Mouse (Mus musculus) stomach, embryonic 16.5 days (tissue): ENCODE measurements around the gene Mab21l3. TPM values are rescaled to one million over a fixed set of nuclear protein-coding genes. Genes with fewer than 3 reads are reported as not detected.

Experiments used
- ATAC-seq: fragments of 200-750 bp; cut with Nextera tagmentation; 2 replicates; pipeline ENCODE4 v1.8.0; 2017; ENCODE audit warnings: moderate number of reproducible peaks, moderate TSS enrichment; ENCODE audit not compliant: insufficient read depth, low FRiP score
- H3K27ac ChIP-seq: fragments of 300-500 bp; sonication (generic); 2 replicates; pipeline ENCODE4 v1.5.1; 2014; ENCODE audit warnings: low read length
- H3K27me3 ChIP-seq: fragments of 300-500 bp; sonication (generic); 2 replicates; pipeline ENCODE4 v1.6.1; 2014; ENCODE audit warnings: low read length, control low read depth, mixed read lengths; ENCODE audit not compliant: control insufficient read depth, insufficient read depth
- H3K36me3 ChIP-seq: fragments of 300-500 bp; sonication (generic); 2 replicates; pipeline ENCODE4 v1.6.1; 2014; ENCODE audit warnings: low read length; ENCODE audit not compliant: control insufficient read depth, insufficient read depth
- H3K4me1 ChIP-seq: fragments of 300-500 bp; sonication (generic); 2 replicates; pipeline ENCODE4 v1.6.1; 2014; ENCODE audit warnings: low read length, control low read depth, mixed read lengths; ENCODE audit not compliant: control insufficient read depth, insufficient read depth
- H3K4me2 ChIP-seq: fragments of 300-500 bp; sonication (generic); 2 replicates; pipeline ENCODE4 v1.6.1; 2014; ENCODE audit warnings: low read depth, low read length, mixed read lengths
- H3K4me3 ChIP-seq: fragments of 300-500 bp; sonication (generic); replicated peaks from 2 replicates; pipeline ENCODE4 v1.5.1; 2014; ENCODE audit warnings: mild to moderate bottlenecking, low read length
- H3K9ac ChIP-seq: fragments of 300-500 bp; sonication (generic); 2 replicates; pipeline ENCODE4 v1.6.1; 2014; ENCODE audit warnings: low read length
- H3K9me3 ChIP-seq: fragments of 300-500 bp; sonication (generic); replicated peaks from 2 replicates; pipeline ENCODE4 v1.6.1; 2016; ENCODE audit warnings: low read length, control low read depth; ENCODE audit not compliant: control insufficient read depth
- WGBS: fragments of 180-500 bp; shearing (Covaris S2); extraction: QIAGEN DNeasy Blood & Tissue Kit; methylation state at CpG from one replicate; pipeline ENCODE4 v1.1.7; 2014; 5-methylcytosine and 5-hydroxymethylcytosine counted together
- polyA plus RNA-seq: library from polyadenylated mRNA; unstranded; fragments of >200 nt; fragmentation: Nextera tagmentation; extraction: Ambion mirVana; gene quantifications from 2 replicates; pipeline ENCODE4 v1.2.1, GENCODE M21; 2015

Mab21l3 gene
- polyA plus RNA-seq, 1 experiment from 2014 or later = 3.1 TPM

GRCm38 (mm10) chr3:101854075-101854474 lies 5.3 kb upstream of the Mab21l3 start:
- no peaks in the 10 kb centered on the region for H3K36me3 ChIP-seq
- H3K4me1 ChIP-seq = no peaks in the 10 kb centered on the region
- no peak overlapping the region for H3K4me3 ChIP-seq
- H3K9me3 ChIP-seq = no peaks in the 10 kb centered on the region
- H3K27ac ChIP-seq = no peak overlapping the region
- WGBS = 74% methylated on average over 1 of the region's 1 CpGs
- H3K9ac ChIP-seq = no peak overlapping the region
- H3K27me3 ChIP-seq = no peaks in the 10 kb centered on the region
- no peak overlapping the region for H3K4me2 ChIP-seq
- no peak for ATAC-seq

DNA sequence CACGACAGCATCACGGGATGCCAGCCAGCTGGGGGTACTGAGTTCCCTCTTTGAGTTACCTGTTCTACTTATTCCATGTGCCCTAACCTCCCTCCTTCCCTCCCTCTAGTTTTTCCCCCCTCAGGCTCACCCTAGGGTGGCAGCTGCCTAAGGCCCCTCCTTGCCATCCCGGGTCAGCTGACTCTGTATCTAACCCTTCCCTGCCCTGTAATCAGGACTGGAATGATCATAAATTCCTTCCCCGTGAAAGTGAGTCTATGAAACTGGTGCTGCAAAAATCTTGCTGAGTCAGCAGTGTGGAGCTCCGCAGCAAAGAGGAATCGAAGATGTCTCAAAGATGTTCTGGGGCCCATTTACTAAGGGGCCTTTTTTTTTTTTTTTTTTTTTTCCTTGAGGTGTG lies 2.6 kb upstream of the Mab21l3 start:
- no peak overlapping the region for H3K27ac ChIP-seq
- H3K4me2 ChIP-seq = no peak overlapping the region

GRCm38 (mm10) chr3:101846096-101846495 lies 2.7 kb downstream of the Mab21l3 start:
- no peak overlapping the region for H3K9ac ChIP-seq
- H3K4me3 ChIP-seq = no peak overlapping the region
- H3K36me3 ChIP-seq = no peaks in the 10 kb centered on the region
- no peaks in the 10 kb centered on the region for H3K9me3 ChIP-seq
- no peak for ATAC-seq
- 37% methylated on average over 4 of the region's 4 CpGs for WGBS
- no peaks in the 10 kb centered on the region for H3K27me3 ChIP-seq
- no peak overlapping the region for H3K27ac ChIP-seq
- H3K4me1 ChIP-seq = no peaks in the 10 kb centered on the region
- H3K4me2 ChIP-seq = no peak overlapping the region

More for the DNA sequence above, 2.6 kb upstream of the Mab21l3 start:
- no peaks in the 10 kb centered on the region for H3K9me3 ChIP-seq
- no peak for ATAC-seq
- WGBS = 68% methylated on average over 6 of the region's 6 CpGs
- no peaks in the 10 kb centered on the region for H3K36me3 ChIP-seq
- no peak overlapping the region for H3K9ac ChIP-seq
- no peaks in the 10 kb centered on the region for H3K4me1 ChIP-seq
- H3K4me3 ChIP-seq = no peak overlapping the region
- H3K27me3 ChIP-seq = no peaks in the 10 kb centered on the region

GRCm38 (mm10) chr3:101842372-101843094 lies 6.2 kb downstream of the Mab21l3 start:
- Histone ChIP-seq H3K9me3 (no peaks in the 10 kb centered on the region), H3K4me1 (no peaks in the 10 kb centered on the region), H3K27ac (no peak overlapping the region), H3K36me3 (no peaks in the 10 kb centered on the region), H3K4me3 (no peak overlapping the region), H3K9ac (no peak overlapping the region), H3K27me3 (no peaks in the 10 kb centered on the region), H3K4me2 (no peak overlapping the region)
- ATAC-seq = no peak
- WGBS = 59% methylated on average over 7 of the region's 7 CpGs

DNA sequence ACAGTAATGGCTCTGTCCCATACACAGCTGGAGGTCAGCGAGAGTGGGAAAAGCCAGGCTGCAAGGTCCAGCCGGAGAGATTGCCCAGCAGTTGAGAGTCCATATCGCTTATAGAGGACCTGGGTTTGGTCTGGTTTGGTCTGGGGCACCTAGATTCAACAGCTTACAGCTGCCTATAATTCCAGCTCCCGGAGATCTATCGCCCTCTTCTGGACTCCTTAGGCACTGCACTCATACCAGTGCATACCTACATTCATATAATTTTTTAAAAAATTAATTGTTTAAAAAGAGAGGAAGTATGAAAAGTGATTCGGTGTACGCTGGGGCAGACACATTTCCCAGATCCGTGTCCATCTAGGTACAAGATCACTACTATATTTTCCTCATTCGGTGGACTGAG lies 9.4 kb downstream of the Mab21l3 start:
- no peak overlapping the region for H3K4me2 ChIP-seq
- ATAC-seq = no peak
- 83% methylated on average over 9 of the region's 9 CpGs for WGBS
- no peaks in the 10 kb centered on the region for H3K27me3 ChIP-seq
- H3K4me1 ChIP-seq = peaks cover 13% of the 10 kb centered on the region; the same call in 1 of the 2 replicates
- H3K9me3 ChIP-seq = no peaks in the 10 kb centered on the region
- no peak overlapping the region for H3K27ac ChIP-seq
- H3K9ac ChIP-seq = no peak overlapping the region
- no peak overlapping the region for H3K4me3 ChIP-seq
- H3K36me3 ChIP-seq = no peaks in the 10 kb centered on the region

GRCm38 (mm10) chr3:101836971-101837370 lies 11.8 kb downstream of the Mab21l3 start:
- H3K4me1 ChIP-seq = peaks cover 17% of the 10 kb centered on the region
- no peak for ATAC-seq
- 69% methylated on average over 3 of the region's 3 CpGs for WGBS
- no peaks in the 10 kb centered on the region for H3K9me3 ChIP-seq
- H3K4me2 ChIP-seq = no peak overlapping the region
- peak overlapping the region; percentile 57; the same call in 1 of the 2 replicates for H3K27ac ChIP-seq
- no peaks in the 10 kb centered on the region for H3K27me3 ChIP-seq
- no peak overlapping the region for H3K4me3 ChIP-seq
- H3K36me3 ChIP-seq = no peaks in the 10 kb centered on the region
- H3K9ac ChIP-seq = no peak overlapping the region

DNA sequence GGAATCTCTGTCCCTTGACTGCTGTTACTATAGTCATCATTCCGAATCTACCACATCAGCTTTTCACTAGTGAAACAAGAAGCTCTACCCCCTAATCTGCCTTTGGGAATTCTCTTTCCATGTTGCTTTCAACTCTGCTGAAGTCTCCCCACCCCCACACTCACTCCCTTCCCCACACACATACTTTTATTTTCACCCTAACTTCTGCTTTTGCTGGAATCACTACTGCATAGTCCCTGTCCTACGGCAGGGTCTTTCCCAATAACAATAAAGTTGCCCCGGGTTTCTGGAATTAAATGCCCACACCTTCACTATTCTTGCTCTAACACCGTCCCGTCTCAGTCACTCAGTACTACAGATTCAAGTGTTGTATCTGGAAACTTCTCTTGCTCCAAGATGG lies 12.2 kb downstream of the Mab21l3 start:
- ATAC-seq = no peak
- Histone ChIP-seq H3K27me3 (no peaks in the 10 kb centered on the region), H3K9ac (peak overlapping the region; percentile 24), H3K4me2 (peak overlapping the region; percentile 53), H3K4me3 (peak overlapping the region; percentile 34), H3K9me3 (no peaks in the 10 kb centered on the region), H3K27ac (peak overlapping the region; percentile 57), H3K4me1 (peaks cover 21% of the 10 kb centered on the region), H3K36me3 (no peaks in the 10 kb centered on the region)
- WGBS = 74% methylated on average over 5 of the region's 5 CpGs

DNA sequence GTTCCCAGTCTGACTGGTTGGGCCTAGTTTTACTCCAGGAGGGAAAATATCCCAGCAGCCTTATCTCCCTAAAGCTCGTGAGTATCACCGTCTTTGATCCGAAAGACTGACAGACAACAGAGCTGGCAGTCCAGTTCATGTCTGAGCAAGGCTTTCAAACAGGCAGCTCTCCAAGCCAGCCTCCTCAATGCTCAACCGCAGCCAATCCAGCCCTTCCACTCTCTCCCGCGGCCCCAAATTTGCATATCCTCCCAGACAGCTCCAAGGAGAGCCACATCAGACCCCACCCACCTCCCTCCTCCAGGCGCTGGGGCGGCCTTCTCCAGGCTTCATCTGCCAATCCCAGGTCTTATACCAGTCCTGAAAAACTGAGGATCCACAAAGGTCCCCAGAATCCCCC lies 12.7 kb downstream of the Mab21l3 start:
- Histone ChIP-seq H3K4me1 (peaks cover 22% of the 10 kb centered on the region), H3K4me3 (peak overlapping the region; percentile 34), H3K27ac (peak overlapping the region; percentile 89), H3K27me3 (no peaks in the 10 kb centered on the region), H3K4me2 (peak overlapping the region; percentile 53), H3K9me3 (no peaks in the 10 kb centered on the region), H3K9ac (peak overlapping the region; percentile 54), H3K36me3 (no peaks in the 10 kb centered on the region)
- WGBS = under 1% methylated on average over 8 of the region's 8 CpGs
- peak; percentile 91 for ATAC-seq

DNA sequence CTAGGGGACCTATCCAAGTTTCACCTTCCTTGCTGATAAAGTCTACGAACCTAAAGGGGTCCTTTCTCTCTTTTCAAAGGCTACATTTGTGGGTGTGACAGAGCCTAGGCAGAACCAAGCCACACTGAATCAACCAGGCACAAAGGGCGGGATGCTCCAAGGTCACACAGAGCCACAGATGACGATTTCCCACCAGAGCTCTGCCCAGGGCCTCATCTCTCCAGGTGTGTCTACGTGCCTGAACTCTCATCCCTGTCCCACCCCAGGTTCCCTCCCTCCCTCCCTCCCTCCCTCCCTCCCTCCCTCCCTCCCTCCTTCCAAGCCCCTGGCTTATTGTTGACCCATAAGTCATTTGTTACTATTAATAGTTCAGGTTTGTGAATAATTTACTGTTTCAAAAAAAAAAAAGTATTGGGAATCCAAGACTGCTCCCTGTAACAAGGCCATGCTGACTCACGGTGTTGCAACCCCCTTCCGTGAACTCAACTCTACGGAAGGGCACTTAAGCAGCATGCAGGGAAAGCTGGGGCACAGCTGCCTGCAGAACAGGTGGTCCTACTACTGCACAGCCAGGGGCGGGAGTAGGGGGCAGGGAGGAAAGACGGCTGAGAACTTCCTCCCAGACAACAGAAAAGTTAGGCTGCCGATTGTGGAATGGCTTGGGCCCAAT lies 17.4 kb downstream of the Mab21l3 start:
- peak; percentile 71 for ATAC-seq

More for the DNA sequence above, 17.4 kb downstream of the Mab21l3 start:
- Histone ChIP-seq H3K4me3 (no peak overlapping the region), H3K36me3 (no peaks in the 10 kb centered on the region), H3K27ac (peak overlapping the region; percentile 82), H3K9ac (peak overlapping the region; percentile 55), H3K4me1 (peaks cover 23% of the 10 kb centered on the region), H3K9me3 (no peaks in the 10 kb centered on the region), H3K4me2 (no peak overlapping the region), H3K27me3 (no peaks in the 10 kb centered on the region)
- WGBS = 24% methylated on average over 10 of the region's 10 CpGs
